Mouse (Mus musculus): ENCODE measurements around the gene 2310034G01Rik.

GRCm38 (mm10) chr19:46347146-46347545 lies 3.0 kb downstream of the 2310034G01Rik start:
- TF ChIP-seq CTCF (IDR thresholded peaks at IDR 0.05; ENCODE audit: control insufficient read depth, insufficient read depth, insufficient read length) (no peak), MAX (IDR thresholded peaks at IDR 0.05) (no peak), CEBPB (IDR thresholded peaks at IDR 0.05; ENCODE audit: low read depth) (no peak), MYOG (IDR thresholded peaks at IDR 0.05; ENCODE audit: control insufficient read depth, extremely low read depth, insufficient read length) (no peak)

Data from C2C12 (cell line).